Mouse (Mus musculus): ENCODE data around the gene Cacna1d.

DNA sequence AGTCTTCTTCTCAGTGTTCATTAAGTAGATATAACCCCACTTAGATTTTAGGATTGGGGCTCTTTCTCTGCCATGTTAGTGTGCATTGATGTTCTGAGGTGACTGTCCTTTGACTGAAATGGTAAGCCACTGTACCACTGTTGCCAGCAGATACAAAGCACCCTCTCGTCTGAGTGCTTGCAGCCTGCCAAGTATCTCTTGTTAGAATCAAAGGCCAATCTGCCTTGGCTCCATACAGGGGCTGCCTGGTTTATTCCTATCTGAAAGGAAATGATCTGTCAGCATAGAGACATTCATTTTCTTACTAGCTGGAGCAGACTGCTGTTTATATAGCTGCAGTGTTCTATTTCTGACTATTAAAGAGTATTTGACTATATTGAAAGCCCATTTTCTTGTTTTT lies 2.0 kb upstream of the Cacna1d start:
- TF ChIP-seq GATA1 (IDR thresholded peaks at IDR 0.05; ENCODE audit: borderline replicate concordance, low read length) (no peak), CTCF (IDR thresholded peaks at IDR 0.05; ENCODE audit: low read depth, low read length) (no peak), POLR2AphosphoS5 (IDR thresholded peaks at IDR 0.05; ENCODE audit: insufficient replicate concordance, low read depth, low read length) (no peak), GATA2 (IDR thresholded peaks at IDR 0.05; ENCODE audit: borderline replicate concordance, low read depth, low read length) (no peak)

All from G1E (cell line).